Mouse (Mus musculus): ENCODE measurements at regions not wholly inside any gene's neighbourhood (a gene's known extent, or its start where the extent isn't known, plus 50 kb on each side); places are given as distances from the start of the nearest gene placed in this dataset.
A peak's percentile ranks its signal among the peaks of the same experiment; 100 is the strongest.

- peak; percentile 87 to 89 for DNase-seq
- intact Hi-C loops (cut with DNase I) = loop anchor here (1.0 to 10.0 kb wide), 4 partner anchors 92 to 495 kb away; no protein-coding TSS in a partner anchor
These were observed 71.8 kb upstream of the Foxo1 start for GRCm38 (mm10) chr3:52196047-52196935.

GRCm38 (mm10) chr3:52196936-52197246, 71.2 kb upstream of the Foxo1 start:
- intact Hi-C loops (cut with DNase I) = loop anchor here (1.0 to 10.0 kb wide), 4 partner anchors 93 to 496 kb away; no protein-coding TSS in a partner anchor
- DNase-seq = no peak

- intact Hi-C loops (cut with DNase I) = loop anchor here (2.0 to 10.0 kb wide), 3 partner anchors 153 to 497 kb away; no protein-coding TSS in a partner anchor
- DNase-seq = peak; percentile 26 to 42
These were observed 70.0 kb upstream of the Foxo1 start for GRCm38 (mm10) chr3:52197982-52198750.

- intact Hi-C loops (cut with DNase I) = loop anchor here (10.0 kb wide), 1 partner anchor 404 kb away; no protein-coding TSS in a partner anchor
- peak; percentile 21 to 42 for DNase-seq
These were observed 69.1 kb upstream of the Foxo1 start for GRCm38 (mm10) chr3:52198751-52199738.

GRCm38 (mm10) chr3:52200106-52200505, 68.0 kb upstream of the Foxo1 start:
- no peak for DNase-seq
- intact Hi-C loops (cut with DNase I) = no loop called here

GRCm38 (mm10) chr3:52210556-52211302, 57.4 kb upstream of the Foxo1 start:
- intact Hi-C loops (cut with DNase I) = no loop called here
- peak in 1 of 2 experiments; percentile 13 for DNase-seq

GRCm38 (mm10) chr3:52211303-52211695, 56.8 kb upstream of the Foxo1 start:
- intact Hi-C loops (cut with DNase I) = no loop called here
- DNase-seq = no peak

- DNase-seq = no peak
- intact Hi-C loops (cut with DNase I) = no loop called here
These were observed 54.0 kb upstream of the Foxo1 start for GRCm38 (mm10) chr3:52214114-52214513.

GRCm38 (mm10) chr3:52215083-52215482, 53.1 kb upstream of the Foxo1 start:
- DNase-seq = no peak
- intact Hi-C loops (cut with DNase I) = no loop called here
